Mouse (Mus musculus) E14TG2a.4 (cell line): ENCODE measurements around the gene Ush1g.

Source experiments
- CTCF ChIP-seq: conservative IDR thresholded peaks from 2 replicates; pipeline ENCODE4 v1.5.1; 2014; ENCODE audit warnings: low read length
- POU5F1 ChIP-seq: IDR thresholded peaks from 2 replicates; pipeline ENCODE4 v1.6.1; 2014; ENCODE audit warnings: low read length, borderline replicate concordance

DNA sequence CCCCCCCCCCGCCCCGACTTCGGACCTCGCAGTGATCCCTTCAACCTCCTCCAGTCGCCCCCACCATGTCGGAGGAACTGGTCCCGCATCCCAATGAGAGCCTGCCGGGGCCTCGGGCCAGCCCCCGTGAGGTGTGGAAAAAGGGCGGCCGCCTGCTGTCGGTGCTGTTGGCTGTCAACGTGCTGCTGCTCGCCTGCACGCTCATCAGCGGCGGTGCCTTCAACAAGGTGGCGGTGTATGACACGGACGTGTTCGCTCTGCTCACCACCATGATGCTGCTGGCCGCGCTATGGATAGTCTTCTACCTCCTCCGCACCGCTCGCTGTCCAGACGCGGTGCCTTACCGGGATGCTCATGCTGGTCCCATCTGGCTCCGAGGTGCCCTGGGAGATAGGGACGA lies 1.5 kb upstream of the Ush1g start:
- TF ChIP-seq CTCF: no peak
- TF ChIP-seq POU5F1: no peak
